Mouse (Mus musculus) layer of hippocampus, adult 2 months (tissue): ENCODE data around the gene Lrch1. TPM values are rescaled to one million over a fixed set of nuclear protein-coding genes. Genes with fewer than 3 reads are reported as not detected.

Experiments
- DNase-seq, 2 experiments: peaks; one replicate each; pipeline ENCODE4 v3.0.0; 2022; ENCODE audit warnings: low spot score in 2 of 2
- H3K27ac ChIP-seq: fragments of 200-600 bp; 2 replicates; pipeline ENCODE4 v1.8.1; 2022
- H3K4me3 ChIP-seq: fragments of 200-600 bp; 2 replicates; pipeline ENCODE4 v1.8.1; 2022; ENCODE audit warnings: mild to moderate bottlenecking
- CTCF ChIP-seq: fragments of 200-600 bp; conservative IDR thresholded peaks from 2 replicates; pipeline ENCODE4 v1.8.1; 2022; ENCODE audit warnings: antibody characterized with exemption, mild to moderate bottlenecking, moderate library complexity
- total RNA-seq, 2 experiments: library from RNA; stranded (reverse); gene quantifications; 2 replicates each; pipeline ENCODE4 v1.2.3; 2021

The Lrch1 gene
- total RNA-seq, 2 experiments from 2014 or later: 17.5 to 24.7 TPM

GRCm38 (mm10) chr14:74841708-74842107 lies 106.0 kb downstream of the Lrch1 start:
- TF ChIP-seq CTCF: no peak
- Histone ChIP-seq H3K27ac (no peak overlapping the region), H3K4me3 (no peak overlapping the region)
- no peak for DNase-seq

GRCm38 (mm10) chr14:74841297-74841696 lies 106.4 kb downstream of the Lrch1 start:
- Histone ChIP-seq H3K27ac (no peak overlapping the region), H3K4me3 (no peak overlapping the region)
- TF ChIP-seq CTCF: no peak
- DNase-seq: no peak

GRCm38 (mm10) chr14:74840820-74841219 lies 106.9 kb downstream of the Lrch1 start:
- TF ChIP-seq CTCF: no peak
- H3K27ac ChIP-seq: no peak overlapping the region
- DNase-seq: no peak
- H3K4me3 ChIP-seq: no peak overlapping the region

GRCm38 (mm10) chr14:74840328-74840727 lies 107.3 kb downstream of the Lrch1 start:
- Histone ChIP-seq H3K4me3 (no peak overlapping the region), H3K27ac (no peak overlapping the region)
- DNase-seq: no peak
- TF ChIP-seq CTCF: no peak

- Histone ChIP-seq H3K4me3 (no peak overlapping the region), H3K27ac (no peak overlapping the region)
- no peak for TF ChIP-seq CTCF
- no peak for DNase-seq
These were observed 108.9 kb downstream of the Lrch1 start for GRCm38 (mm10) chr14:74838816-74839215.

GRCm38 (mm10) chr14:74835010-74835409 lies 112.7 kb downstream of the Lrch1 start:
- no peak overlapping the region for H3K27ac ChIP-seq
- TF ChIP-seq CTCF: no peak
- DNase-seq: no peak
- no peak overlapping the region for H3K4me3 ChIP-seq

- no peak overlapping the region for H3K4me3 ChIP-seq
- no peak overlapping the region for H3K27ac ChIP-seq
- DNase-seq: no peak
- TF ChIP-seq CTCF: no peak
These were observed 113.5 kb downstream of the Lrch1 start for GRCm38 (mm10) chr14:74834215-74834614.

GRCm38 (mm10) chr14:74831653-74832052 lies 116.0 kb downstream of the Lrch1 start:
- no peak overlapping the region for H3K27ac ChIP-seq
- no peak for TF ChIP-seq CTCF
- no peak for DNase-seq
- H3K4me3 ChIP-seq: no peak overlapping the region

- H3K27ac ChIP-seq: no peak overlapping the region
- no peak for DNase-seq
- no peak overlapping the region for H3K4me3 ChIP-seq
- no peak for TF ChIP-seq CTCF
These were observed 116.6 kb downstream of the Lrch1 start for GRCm38 (mm10) chr14:74831050-74831449.

- Histone ChIP-seq H3K27ac (no peak overlapping the region), H3K4me3 (no peak overlapping the region)
- no peak for TF ChIP-seq CTCF
- no peak for DNase-seq
These were observed 117.1 kb downstream of the Lrch1 start for GRCm38 (mm10) chr14:74830591-74830990.

GRCm38 (mm10) chr14:74822757-74823680 lies 124.7 kb downstream of the Lrch1 start:
- TF ChIP-seq CTCF: no peak
- no peak overlapping the region for H3K4me3 ChIP-seq
- peak in 1 of 2 experiments; percentile 44 for DNase-seq
- H3K27ac ChIP-seq: peak overlapping the region; percentile 63; the same call in 1 of the 2 replicates

GRCm38 (mm10) chr14:74822048-74822447 lies 125.6 kb downstream of the Lrch1 start:
- Histone ChIP-seq H3K27ac (no peak overlapping the region), H3K4me3 (no peak overlapping the region)
- no peak for TF ChIP-seq CTCF
- DNase-seq: no peak

- DNase-seq: no peak
- Histone ChIP-seq H3K27ac (no peak overlapping the region), H3K4me3 (no peak overlapping the region)
- TF ChIP-seq CTCF: no peak
These were observed 127.4 kb downstream of the Lrch1 start for GRCm38 (mm10) chr14:74820180-74820813.
